Mouse (Mus musculus) testis, adult 10 weeks (tissue): ENCODE results near the gene Mrnip. TPM values are rescaled to one million over a fixed set of nuclear protein-coding genes. Genes with fewer than 3 reads are reported as not detected.

ENCODE experiments used
- polyA plus RNA-seq: library from polyadenylated mRNA; stranded (reverse); fragments of 350-450 nt; fragmentation: Illumina TruSeq; extraction: RNeasy Lipid Tissue Mini Kit (QIAGEN cat#74804); gene quantifications from one replicate; pipeline ENCODE4 v1.2.3, GENCODE M21; 2014; ENCODE audit warnings: low read depth, low replicate concordance

The Mrnip gene
- 3.0 TPM for polyA plus RNA-seq

DNA sequence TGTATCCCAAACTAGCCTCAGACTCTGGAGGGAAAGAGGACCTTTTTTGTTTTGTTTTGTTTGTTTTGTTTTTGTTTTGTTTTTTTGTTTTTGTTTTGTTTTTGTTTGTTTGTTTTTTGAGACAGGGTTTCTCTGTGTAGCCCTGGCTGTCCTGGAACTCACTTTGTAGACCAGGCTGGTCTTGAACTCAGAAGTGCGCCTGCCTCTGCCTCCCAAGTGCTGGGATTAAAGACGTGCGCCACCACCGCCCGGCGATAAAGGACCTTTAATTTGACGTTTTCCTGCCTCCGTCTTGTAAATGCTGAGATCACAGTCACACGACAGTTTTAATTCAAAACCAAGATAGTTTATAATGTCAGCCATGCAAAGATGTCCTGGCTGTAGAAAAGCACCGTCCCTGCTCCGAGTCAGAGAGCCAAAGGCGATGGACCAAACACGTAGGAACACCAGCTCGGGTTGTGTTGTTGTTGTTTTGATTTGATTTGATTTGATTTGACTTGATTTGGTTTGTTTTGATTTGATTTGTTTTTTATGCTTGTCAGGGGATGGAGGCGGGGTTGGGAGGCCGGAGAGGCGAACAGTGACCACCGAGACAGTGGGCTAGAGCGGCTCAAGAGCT, at the start of gene Mrnip:
Gene Mrnip, plus strand, starts transcription at position 334 of the 619 bp plus-strand sequence.

DNA sequence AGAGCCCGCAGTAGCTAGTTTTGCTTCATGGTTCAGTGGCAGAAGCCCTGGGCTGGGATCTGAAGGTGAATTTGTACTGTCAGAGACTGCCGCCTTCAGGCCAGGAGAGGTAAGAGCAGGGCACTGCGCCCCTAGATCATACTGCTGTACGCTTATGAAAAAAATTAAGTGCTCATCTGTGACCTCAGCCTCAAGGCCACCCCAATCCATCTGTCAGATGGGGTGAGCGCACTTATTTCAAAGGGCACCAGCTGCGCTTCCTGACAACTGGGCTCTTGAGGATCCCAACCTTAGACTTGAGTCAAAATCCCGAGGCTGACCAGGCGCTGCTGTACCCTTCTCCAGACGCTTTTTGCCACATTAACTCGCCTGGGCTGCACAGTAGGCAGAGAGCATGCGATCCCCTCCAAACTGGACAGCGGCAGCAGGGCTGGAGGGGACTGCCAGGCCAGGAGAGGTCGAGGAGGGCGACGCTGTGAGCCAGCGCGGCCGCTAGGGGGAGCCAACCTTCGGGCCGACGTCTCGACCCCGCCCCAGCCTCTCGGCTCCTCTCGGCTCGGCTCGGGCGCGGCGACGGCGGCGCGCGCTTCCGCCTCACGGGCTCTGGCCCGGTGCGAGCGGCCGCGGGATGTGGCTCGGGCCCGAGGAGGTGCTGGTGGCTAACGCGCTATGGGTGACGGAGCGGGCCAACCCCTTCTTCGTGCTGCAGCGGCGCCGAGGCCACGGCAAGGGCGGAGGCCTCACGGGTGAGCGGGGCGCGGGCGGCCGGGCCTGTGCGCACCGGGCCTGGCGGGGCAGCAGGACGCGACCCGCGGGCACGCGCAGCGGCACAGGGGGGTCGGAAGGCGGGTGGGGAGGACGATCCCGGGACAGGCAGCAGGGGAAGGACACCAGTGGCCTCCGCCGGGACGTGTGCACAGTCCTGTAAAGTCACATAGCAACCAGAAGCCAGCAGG, 43.2 kb upstream of the Mrnip start, which contains the start of gene Tbc1d9b:
Gene Tbc1d9b, plus strand, starts transcription at position 586 of the 956 bp plus-strand sequence.

DNA sequence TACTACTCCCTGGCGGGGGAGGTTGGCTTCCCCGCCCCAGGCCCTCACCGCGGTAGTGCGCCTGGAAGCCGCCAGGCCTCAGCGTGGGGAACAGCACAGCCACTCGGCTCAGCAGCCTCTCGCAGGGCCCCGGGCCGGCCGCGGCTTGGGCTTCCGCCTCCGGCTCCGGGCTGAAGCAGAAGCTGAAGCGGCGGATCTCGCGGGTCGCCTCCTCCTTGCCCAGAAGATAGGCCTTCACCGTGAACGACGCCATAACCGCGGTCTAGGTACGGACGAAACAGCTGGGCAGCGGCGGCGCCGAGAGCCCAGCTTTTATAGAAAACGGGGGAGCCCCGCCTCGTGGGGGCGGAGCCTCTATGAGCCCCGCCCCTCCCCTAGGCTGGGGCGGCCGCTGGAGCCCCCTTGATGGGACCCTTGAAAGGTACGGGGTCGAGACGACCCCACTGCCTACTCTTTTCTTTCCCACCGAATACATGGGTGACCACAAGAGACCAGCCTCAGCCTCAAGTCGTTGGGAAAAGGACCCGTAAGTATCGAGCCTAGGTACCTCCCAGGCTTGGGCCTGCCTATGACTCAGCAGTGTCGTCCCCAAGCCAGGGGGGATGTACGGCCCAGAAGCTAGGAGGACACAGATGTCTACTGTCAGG, 36.4 kb downstream of the Mrnip start, which contains the start of the genes Sqstm1 and Mgat4b:
Gene Sqstm1, minus strand, starts transcription at position 323 of the 647 bp plus-strand sequence.
Gene Mgat4b, plus strand, starts transcription at position 386 of the 647 bp plus-strand sequence.

DNA sequence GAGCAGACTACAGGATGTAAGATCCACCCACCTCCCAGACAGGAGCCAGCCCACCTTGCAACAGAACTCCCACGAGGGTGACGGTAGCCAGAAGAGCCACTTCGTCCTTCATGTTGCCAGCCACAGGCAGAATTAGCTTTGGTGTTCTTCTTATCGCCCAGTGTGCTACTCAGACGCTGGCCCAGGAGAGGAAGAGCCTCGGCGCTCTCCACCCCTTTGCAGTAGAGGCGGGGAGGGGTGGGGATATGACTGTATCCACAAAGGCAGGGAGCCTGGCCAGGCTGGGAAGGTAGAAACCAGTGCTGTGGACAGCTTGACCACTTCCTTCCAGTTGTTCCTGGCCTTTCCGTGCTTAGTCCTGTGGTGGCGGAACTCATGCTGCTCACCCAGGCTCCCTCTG, 64.1 kb downstream of the Mrnip start, which contains the start of gene Ltc4s:
Gene Ltc4s, minus strand, starts transcription at position 293 of the 400 bp plus-strand sequence.

Other genes with a start within 250 kb of the Mrnip start
- gene Rnf130, start 149.1 kb upstream of the Mrnip start, polyA plus RNA-seq = 42.8 TPM
- gene Tbc1d9b, start 43.0 kb upstream of the Mrnip start, polyA plus RNA-seq = 2.0 TPM
- 60.0 TPM for gene Sqstm1, start 36.4 kb downstream of the Mrnip start, polyA plus RNA-seq
- gene Mgat4b, start 36.4 kb downstream of the Mrnip start, polyA plus RNA-seq = 2.1 TPM
- not detected for gene Ltc4s, start 64.2 kb downstream of the Mrnip start, polyA plus RNA-seq
- 2.5 TPM for gene Maml1, start 117.9 kb downstream of the Mrnip start, polyA plus RNA-seq
- 289 TPM for gene Canx, start 151.2 kb downstream of the Mrnip start, polyA plus RNA-seq
- gene Cby3, start 180.0 kb downstream of the Mrnip start, polyA plus RNA-seq = 0.70 TPM
- gene Hnrnph1, start 202.5 kb downstream of the Mrnip start, polyA plus RNA-seq = 648 TPM